Mouse (Mus musculus) retina, postnatal 1 day (tissue): ENCODE measurements around the gene Akr1a1.
A peak's percentile ranks its signal among the peaks of the same experiment; 100 is the strongest.
"Not testable (repeated sequence)": the region's sequence is repeated elsewhere in the genome, so short reads cannot be mapped to it uniquely, and the experiment has no call there.

Source experiments
- DNase-seq: peaks from one replicate; pipeline ENCODE4 v3.0.0-alpha.2; 2012

Akr1a1 gene

DNA sequence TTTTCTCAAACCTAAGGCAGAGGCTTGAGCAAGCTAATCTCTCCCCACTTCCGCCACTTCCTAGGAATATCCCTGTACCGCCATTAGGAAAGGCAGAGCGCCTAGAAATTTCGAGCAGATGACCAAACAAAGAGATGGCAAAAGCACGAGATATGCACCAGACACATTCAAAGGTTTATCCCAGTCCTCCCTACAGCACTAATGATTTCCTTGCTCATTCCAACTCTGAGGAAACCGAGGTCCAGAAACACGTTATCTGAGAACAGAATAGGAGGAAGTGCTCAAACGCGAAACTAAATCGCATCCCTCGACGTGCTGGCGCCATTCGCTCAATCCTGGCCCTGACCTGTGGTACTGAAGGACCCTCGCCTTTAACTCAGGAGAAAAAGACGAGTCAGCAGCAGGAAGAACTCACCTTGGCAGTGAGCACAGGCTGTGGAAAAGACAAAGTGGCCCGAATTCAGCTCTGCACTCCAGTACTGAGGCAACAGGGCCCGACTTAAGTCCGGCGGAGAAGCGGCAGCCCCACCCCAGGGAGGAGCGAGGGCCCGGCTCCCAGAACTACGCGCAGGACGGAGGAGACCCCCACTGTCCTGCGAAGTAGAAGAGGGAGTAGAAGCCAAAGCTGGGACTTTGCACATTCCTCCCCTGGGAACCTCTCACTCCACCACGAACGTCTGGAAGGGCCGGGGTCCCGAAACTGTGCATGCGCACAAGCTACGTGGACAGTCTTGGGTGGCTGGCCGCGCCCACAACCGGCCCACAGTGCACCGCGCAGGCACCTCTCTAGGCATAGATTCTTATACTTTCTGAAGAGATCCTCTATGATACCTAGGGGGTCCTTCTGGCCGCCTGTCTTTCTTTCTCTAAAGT lies at the start of gene Akr1a1:
TSS of gene Akr1a1 (minus strand) at position 757 of the 873 bp plus-strand sequence.
- DNase-seq = peak; percentile 96

DNA sequence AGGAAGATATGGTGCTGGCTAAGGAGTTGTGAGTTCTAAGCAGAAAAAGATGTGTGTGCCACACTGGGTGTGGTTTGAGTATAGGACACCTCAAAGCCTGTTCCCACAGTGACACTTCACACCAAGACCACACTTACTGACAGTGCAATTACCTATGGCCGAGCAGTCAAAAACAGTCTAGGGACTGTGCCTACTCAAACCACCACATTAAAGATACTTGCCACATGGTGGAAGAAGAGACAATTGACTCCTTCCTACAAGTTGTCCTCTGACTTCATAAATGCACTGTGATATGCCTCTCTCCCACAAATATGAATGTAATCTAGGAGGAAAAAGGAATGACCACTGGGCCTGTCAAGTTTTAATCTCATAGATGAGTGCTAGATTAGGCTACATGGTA lies 49.5 kb upstream of the Akr1a1 start:
- no peak for DNase-seq

DNA sequence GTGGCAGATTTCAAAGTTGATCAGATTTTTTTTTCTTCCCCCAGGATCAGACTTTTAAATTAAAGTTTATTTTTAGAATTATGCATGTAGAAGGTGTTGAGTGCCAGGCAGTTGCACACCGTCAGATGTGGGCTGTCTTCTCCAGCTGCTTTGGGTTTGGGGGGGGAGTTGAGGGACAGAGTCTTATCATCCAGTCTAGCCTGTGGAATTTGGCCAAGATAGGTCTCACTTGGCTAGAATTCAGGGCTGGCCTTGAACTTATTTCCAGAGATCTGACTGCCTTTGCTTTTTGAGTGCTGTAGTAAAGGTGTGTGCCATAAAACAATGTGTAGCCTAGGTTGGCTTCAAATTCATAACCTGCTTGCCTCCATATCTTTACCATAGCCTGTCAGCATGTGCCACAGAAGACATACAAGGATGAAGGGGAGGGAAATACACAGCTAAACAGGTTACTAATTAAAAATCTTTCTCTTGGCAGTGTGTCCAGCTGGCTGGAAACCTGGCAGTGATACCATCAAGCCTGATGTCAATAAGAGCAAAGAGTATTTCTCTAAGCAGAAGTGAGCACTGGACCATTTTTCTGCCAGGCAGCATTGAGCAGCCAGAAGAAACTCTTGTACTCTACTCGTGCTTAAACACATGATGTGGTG lies 47.3 kb upstream of the Akr1a1 start:
- DNase-seq = no peak

DNA sequence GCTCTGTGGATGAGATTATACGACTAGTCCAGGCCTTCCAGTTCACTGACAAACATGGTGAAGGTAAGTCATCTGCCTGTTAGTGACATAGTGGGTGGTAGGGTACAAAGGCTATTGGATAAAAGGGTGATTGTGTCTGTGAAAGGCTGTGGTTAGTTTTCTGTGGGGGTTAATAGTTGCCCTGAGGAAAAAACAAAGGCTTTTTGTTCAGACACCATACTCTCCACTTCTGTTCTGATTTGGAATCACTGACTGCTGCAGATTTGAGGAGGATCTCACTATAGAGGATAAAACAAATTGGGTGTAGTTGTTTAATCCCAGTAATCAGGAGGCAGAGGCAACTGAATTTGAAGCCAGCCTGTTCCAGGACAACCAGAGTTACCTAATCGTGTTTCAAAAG lies 42.3 kb upstream of the Akr1a1 start:
- DNase-seq = no peak

DNA sequence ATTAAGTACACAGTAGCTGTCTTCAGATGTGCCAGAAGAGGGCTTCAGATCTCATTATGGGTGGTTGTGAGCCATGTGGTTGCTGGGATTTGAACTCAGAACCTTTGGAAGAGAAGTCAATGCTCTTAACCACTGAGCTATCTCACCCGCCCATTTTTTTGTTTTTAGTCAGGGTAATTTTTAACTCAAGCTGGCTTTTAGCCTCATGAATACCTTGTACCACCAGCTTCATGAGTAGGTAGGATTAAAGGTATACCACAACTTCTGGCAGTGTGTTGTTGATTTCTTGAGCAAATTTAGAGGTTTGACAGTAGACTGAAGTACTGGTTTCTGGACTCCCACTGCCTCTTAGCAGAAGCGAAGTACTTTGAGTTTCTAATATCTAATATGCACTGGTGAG lies 40.7 kb upstream of the Akr1a1 start:
- DNase-seq = no peak

DNA sequence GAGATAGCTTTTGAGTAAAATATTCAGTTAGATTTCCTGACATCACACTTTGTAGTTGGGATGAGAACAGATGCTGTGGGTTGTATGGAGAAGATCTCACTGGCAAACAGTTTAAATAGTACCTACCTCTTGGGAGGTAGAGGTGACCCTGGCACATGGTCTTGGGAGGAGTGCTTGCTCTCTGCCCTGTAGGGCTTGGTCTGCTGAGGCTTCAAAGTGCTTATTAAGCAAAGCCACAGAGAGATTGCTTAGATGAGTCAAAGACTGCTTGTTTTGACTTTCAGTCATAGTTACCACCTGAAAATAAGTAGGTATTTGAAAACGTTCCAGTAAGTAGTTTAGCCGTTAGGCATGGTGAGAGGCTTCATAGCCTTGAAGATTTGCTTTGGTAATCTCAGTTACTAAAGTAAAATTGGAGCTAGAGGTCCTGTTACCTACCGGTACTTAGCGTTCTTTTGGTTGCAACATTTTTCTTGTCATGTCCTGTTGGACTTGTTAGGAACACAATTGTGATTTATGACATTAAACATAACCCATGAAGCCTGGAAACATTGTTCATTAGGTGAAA lies 37.9 kb upstream of the Akr1a1 start:
- no peak for DNase-seq

DNA sequence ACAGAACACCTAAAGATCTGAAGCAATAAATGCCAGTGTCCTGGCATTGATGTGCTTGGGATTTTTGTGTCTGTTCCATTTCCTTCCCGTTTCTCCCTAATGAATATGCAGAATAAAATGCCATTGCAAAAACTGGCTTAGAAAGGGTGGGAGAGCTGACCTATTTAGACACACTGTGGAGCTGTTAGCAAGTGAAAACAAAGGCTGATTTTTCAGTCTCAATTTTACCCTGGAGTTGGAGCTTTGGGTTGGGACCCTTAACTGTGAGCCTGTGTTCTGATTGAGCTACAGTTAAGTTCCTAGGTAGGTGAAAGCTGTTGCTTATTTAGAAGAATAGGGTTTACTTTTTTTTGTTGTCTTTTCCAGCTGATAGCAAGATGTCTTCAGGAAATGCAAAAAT lies 35.6 kb upstream of the Akr1a1 start:
- no peak for DNase-seq

DNA sequence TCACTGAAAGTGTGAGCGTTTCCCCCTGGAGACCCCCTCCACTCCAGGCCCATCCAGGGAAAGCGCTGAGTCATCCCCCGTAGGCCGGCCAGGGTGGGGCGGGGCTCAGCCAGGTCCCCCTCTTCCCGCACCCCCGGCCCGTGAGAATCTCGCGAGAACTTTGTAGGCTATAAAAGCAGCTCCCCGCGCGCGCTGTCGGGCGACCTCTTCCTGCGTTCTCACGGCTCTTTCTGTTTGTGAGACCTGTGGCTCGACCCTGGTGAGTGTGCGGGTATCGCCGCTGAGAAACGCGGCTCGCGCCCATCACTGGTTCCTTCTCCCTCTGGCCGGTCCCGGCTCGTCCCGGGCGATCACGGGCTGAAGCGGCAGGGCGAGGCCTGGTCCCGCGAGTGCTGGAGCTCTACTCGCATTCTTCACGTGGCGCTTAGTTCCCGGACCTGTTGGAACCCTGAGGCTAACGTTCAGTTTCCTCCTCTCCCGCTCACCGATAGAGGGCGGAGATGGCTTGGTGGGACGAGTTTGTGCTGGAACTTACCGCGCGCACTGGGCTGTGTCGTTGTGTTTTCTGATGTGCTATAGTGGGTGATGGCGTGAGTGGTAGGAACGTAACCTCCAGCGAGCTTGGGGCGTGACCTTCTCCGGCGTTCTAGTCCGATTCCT lies 34.1 kb upstream of the Akr1a1 start, which contains the start of gene Prdx1:
TSS of gene Prdx1 (plus strand) at position 143 of the 660 bp plus-strand sequence.
- peak; percentile 97 for DNase-seq

DNA sequence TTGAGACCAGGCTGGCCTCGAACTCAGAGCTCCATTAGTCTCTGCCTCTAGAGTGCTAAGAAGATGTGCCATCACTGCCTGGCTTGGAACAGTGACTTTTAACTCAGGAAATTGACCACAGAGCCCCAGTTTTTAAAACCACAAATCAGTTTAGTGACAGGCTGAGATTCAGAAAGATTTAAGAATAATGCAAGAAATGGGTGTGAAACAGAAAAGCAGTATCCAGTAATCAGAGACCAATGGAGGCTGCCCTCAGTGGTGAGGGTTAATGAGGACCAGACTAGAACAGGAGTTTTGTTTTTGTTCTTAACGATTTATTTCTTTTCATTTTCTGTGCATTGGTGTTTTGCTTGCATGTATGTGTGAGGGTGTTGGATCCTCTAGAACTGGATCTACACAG lies 33.2 kb upstream of the Akr1a1 start:
- DNase-seq = no peak

DNA sequence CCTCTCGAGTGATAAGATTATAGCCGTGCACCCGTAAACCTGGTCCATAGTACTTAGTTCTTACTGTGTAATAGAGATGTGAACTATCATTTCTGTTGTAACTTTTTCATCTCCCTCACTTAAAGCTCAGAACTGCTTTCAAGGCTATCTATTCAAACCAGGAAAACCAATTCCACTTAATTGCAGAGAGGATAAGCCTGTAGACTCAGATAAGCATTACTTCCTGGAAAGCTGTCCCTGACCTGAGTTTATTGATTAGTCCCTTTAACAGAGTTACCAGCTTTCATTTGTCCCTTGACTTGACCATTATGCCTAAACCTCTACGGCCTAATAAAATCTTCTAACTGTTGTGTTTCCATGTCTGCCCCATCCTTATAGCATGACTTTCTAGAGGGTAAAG lies 32.5 kb upstream of the Akr1a1 start:
- DNase-seq = no peak

DNA sequence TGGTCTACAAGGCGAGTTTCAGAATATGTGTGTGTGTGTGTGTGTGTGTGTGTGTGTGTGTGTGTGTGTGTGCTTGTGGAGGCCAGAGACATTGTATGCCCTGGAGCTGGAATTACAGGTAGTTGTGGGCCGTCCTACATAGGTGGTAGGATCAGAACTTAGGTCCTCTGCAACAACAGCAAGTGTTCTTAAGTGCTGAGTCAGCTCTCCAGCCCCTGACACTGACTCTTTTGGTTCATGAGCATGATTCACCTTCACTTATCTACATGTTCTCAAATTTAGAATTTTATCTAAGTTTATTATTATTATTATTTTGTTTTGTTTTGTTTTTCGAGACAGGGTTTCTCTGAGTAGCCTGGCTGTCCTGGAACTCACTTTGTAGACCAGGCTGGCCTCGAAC lies 29.0 kb upstream of the Akr1a1 start:
- not testable (repeated sequence) for DNase-seq

DNA sequence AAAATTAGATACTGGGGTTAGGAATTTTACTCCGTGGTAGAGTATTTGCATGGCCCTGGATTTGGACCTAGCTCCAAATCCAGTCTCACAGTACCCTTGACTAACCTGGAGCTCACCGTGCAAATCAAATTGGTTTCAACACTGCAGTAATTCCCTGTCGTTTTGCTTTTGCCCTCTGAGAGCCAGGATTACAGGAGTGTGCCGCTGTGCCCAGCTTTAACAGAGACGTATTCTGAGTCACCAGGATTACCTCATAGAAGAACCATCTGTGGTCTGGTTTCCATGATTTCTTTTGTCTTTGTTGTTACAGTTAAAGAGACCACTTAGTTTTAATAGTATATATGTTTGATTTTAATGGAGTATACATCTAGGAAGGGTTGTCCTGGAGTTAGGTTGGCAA lies 27.7 kb upstream of the Akr1a1 start:
- no peak for DNase-seq

DNA sequence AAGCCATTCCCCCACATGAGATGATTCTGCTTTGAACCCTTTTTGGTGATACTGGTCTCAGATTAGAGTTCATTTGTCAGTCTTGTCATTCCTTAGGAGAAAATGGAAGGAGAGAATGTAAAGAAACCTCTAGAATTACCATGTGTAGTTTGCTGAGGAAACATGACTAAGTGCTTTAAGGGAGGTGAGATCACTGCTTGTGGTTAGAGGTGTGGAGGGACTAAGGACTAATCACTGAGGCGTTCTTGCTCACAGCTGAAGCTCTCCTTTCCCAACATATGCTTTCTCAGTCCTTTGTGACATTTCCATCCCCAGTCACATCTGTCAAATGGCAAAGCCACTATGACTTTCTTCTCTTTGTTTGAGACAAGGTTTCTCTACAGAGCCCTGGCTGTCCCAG lies 26.3 kb upstream of the Akr1a1 start:
- no peak for DNase-seq

DNA sequence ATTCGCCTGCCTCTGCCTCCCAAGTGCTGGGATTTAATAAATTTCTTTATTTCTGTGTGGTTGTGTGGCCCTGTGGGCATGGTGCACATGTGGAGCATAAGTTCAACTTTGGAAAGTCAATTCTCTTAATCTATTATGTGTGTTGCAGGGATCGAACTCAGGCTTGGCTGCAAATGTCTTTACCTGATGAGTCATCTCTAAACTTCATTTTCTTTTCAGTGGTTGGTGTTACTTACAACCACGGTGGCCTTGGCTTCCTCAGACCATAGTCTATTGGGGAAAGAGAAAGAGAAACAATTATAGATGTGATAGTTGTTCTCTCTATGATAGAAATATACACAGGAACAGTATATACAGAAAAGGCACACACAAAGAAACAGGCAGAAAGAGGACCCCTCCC lies 24.5 kb upstream of the Akr1a1 start:
- DNase-seq = no peak

DNA sequence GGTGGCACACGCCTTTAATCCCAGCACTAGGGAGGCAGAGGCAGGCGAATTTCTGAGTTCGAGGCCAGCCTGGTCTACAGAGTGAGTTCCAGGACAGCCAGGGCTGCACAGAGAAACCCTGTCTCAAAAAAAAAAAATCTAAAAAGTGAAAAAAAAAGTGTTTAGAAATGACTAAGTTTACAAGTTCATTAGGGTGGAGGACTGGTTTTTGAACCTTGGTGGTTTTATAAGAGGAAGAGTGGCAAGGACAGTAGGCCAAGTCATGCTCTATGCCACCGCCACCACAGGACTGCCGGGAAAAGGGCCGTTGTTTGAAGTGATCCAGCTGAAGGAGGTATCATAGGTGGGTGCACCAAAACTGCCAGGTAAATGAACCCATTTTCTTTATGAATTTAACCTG lies 23.3 kb upstream of the Akr1a1 start:
- DNase-seq = not testable (repeated sequence)

DNA sequence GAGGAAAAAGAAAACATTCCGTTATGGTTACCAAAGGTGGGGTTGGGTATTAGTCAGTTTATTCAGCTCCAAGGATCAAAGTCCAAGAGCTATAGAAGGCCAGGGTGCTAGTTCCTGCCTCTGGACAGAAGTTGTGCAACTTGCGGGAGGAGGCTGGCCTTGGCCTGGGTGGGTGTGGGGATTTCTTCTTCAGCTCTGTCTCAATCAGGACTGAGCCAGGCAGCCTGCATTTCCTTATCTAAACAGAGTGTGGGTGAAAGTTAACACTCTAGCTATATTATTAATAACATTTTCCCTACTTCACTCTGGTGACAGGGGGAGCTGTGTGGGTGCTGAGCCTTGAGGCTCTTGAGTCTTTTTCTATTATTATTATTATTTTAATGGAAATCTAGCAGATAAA lies 21.3 kb upstream of the Akr1a1 start:
- DNase-seq = no peak

DNA sequence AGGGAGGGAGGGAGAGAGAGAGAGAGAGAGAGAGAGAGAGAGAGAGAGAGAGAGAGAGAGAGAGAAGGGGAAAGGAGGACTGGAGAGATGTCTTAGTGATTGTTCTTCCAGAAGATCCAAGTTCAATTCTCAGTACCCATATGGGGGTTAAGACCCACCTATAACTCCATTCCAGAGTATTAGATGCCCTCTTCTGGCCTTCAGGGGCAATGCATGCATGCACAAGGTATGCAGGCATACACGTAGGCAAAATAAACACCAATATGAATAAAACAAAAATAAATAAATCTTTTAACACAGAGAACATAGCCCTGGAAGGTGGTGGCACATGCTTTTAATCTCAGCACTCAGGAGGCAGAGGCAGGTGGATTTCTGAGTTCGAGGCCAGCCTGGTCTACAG lies 17.8 kb upstream of the Akr1a1 start:
- DNase-seq = peak; percentile 25

DNA sequence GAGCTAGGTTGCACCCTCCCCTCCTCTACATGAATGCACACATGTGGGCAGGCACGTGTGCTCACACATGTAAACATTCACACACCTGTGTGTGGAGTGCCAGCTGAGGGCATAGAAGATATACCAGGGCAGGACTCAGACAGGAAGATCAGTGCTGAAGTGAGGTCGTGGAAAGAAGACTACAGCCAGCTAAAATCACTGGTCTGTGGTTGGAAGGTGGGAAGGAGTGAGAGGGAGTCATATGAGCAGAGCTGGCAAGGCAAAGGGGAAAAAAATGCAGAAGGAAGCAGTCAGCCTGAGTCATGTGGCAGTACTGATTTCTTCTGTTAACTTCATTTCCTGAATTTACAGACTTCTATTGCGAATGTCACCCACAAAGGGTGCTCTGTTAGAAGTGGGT lies 16.7 kb upstream of the Akr1a1 start:
- DNase-seq = no peak

DNA sequence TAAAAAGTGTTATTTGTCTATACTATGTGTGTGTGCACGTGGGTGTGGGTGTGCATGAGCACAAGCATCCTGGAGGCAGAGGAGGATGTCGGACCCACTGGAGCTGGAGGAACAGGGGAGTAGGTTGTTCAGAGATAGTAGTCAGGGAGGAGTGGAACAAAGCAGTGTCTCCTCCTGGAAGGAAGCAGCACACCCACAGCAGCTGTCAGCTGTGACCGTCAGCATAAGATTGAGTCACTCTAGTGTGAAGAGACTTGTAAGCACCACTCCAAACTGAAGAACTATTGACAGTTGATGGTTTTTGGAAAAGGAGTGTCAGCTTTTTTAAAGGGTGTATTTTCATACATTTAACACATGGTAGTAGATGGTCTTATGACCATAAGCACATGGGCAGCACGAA lies 15.1 kb upstream of the Akr1a1 start:
- DNase-seq = no peak

DNA sequence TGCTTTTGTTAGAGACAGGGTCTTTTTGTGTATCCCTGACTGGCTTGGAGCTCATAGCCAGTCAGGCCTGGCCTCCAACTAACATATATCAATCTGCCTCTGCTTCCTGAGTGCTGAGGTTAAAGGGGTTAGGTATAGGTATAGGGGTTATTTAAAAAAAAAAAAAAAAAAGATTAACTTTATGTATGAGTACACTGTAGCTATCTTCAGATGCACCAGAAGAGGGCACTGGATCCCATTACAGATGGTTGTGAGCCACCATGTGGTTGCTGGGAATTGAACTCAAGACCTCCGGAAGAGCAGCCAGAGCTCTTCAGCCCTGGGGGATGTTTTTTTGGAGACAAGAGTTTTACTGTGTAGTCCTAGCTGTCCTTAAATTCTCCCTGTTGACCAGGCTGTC lies 10.5 kb upstream of the Akr1a1 start:
- DNase-seq = no peak

DNA sequence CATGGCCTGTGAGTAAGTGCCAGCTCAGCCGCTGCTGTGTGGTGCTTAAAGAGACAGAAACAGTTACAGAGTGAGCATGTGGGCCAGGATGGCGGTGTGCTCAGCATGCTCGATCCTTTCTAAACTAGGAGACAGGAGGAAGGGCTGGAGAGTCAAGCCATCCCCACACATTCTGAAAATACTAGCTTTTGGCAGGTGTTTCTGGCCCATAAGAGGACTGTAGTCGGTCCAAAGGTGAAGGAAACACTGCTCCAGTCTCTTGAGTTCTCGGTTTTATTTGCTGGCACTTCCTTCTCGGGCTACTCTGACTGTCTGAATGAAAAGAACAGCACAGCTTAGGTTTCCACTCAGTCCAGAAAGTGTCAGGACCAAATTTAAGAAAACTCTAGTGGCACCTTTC lies 9.3 kb upstream of the Akr1a1 start:
- no peak for DNase-seq

DNA sequence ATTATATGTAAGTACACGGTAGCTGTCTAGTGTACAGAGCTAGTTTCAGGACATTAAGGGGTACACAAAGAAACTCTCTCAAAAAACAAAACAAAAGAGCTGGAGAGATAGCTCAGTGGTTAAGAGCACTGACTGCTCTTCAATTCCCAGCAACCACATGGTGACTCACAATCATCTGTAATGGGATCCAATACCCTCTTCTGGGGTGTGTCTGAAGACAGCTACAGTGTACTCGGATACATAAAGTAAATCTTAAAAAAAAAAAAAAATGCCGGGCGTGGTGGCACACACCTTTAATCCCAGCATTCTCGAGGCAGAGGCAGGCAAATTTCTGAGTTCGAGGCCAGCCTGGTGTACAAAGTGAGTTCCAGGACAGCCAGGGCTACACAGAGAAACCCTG lies 8.4 kb upstream of the Akr1a1 start:
- DNase-seq = not testable (repeated sequence)

DNA sequence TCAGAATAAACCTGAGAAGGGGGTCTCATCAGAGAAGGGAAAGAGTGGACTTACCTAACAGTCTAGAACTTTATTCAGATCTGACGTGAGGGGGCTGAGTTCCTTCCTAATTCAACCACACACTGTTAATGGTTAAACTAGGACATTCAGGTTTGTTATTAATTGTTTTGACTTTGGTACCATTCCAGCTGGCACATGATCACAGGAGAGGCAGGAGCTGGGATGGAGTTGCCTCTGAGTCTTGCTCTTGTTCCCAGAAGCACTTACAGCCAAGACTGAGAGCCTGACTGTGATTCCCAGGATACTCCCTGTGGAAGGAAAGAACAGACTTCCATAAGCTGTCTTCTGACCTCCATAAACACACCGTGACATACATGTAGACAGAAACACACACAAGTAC lies 8.0 kb upstream of the Akr1a1 start:
- DNase-seq = peak; percentile 13

DNA sequence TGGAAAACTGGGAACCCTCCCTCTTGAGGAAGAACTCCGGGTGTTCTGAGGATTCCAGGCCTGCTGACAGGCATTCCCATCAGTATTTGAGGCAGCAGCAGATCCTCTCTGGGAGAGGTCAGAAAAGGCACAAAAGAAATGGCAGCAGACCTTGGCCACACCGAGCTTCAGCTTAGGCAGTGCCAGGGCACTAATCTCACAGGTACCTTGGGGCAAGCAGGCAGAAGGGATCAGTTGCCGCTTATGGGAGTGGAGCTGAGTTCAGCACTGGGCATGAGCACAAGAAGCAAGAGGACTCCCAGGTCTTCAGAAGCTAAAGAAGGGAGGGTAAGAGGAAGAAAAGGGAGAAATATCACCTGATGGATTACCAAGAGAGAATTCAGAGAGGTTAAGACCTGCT lies 6.5 kb upstream of the Akr1a1 start:
- no peak for DNase-seq
